Mouse (Mus musculus) colon, adult 2 months (tissue): ENCODE results near the gene Scgb1b27. TPM values are rescaled to one million over a fixed set of nuclear protein-coding genes. Genes with fewer than 3 reads are reported as not detected.

Source experiments
- polyA plus RNA-seq: library from polyadenylated mRNA; depleted of rRNA; stranded (reverse); fragments of >200 nt; gene quantifications from 2 replicates; pipeline ENCODE4 v1.2.3, GENCODE M21; 2012; rRNA removed

The Scgb1b27 gene
- polyA plus RNA-seq = not detected in 2 replicates

DNA sequence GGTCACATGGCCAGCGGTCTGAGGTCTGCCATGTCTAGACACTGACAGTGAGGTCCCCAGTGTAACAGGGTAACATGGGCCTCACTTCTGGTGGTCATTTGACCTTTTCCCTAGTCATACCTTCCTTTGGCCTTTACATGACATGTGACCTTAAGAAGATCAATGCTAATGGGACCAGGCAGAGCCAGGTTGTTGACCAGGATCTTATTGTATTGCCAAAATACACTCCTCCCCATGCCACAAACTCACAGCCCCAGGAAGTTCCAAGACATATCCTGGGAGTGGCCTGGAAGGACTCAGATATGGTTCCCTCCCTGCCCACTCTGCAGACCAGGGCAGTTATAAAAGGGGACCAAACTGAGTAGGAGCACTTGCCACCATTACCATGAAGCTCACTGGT lies at the start of gene Scgb1b27:
Scgb1b27 (plus strand) TSS at position 301 of the 400 bp plus-strand sequence.

GRCm38 (mm10) chr7:34013842-34014241 lies 7.4 kb upstream of the Scgb1b27 start, which contains the start of gene Scgb2b27:
Scgb2b27 (minus strand) TSS chr7:34013942.

Other genes with a start within 250 kb of the Scgb1b27 start
- gene Scgb2b26, start 76.4 kb upstream of the Scgb1b27 start, polyA plus RNA-seq = not detected in 2 replicates
- not detected in 2 replicates for gene Scgb2b27, start 7.5 kb upstream of the Scgb1b27 start, polyA plus RNA-seq
- not detected in 2 replicates for gene Scgb1b30, start 73.9 kb downstream of the Scgb1b27 start, polyA plus RNA-seq
- gene Wtip, start 111.8 kb downstream of the Scgb1b27 start, polyA plus RNA-seq = 36.6 and 46.3 TPM in 2 replicates
- gene Uba2, start 148.1 kb downstream of the Scgb1b27 start, polyA plus RNA-seq = 21.2 and 25.2 TPM in 2 replicates
- 21.6 and 24.6 TPM in 2 replicates for gene Pdcd2l, start 175.2 kb downstream of the Scgb1b27 start, polyA plus RNA-seq
- 433 and 475 TPM in 2 replicates for gene Gpi1, start 208.9 kb downstream of the Scgb1b27 start, polyA plus RNA-seq
- gene Gm6096, start 229.6 kb downstream of the Scgb1b27 start, polyA plus RNA-seq = not detected in 2 replicates